Mouse (Mus musculus) embryonic facial prominence, embryonic 14.5 days (tissue): ENCODE results near the gene Sulf2. TPM values are rescaled to one million over a fixed set of nuclear protein-coding genes. Genes with fewer than 3 reads are reported as not detected.

Experiments used
- ATAC-seq: fragments of 200-750 bp; cut with Nextera tagmentation; 2 replicates; pipeline ENCODE4 v1.8.0; 2017; ENCODE audit warnings: low read depth, moderate number of reproducible peaks, moderate TSS enrichment
- DNase-seq: peaks from one replicate; pipeline ENCODE4 v3.0.0-alpha.2; 2015; ENCODE audit warnings: low spot score
- H3K27ac ChIP-seq: fragments of 300-500 bp; sonication (generic); replicated peaks from 2 replicates; pipeline ENCODE4 v1.5.1; 2014; ENCODE audit warnings: low read depth, mild to moderate bottlenecking, low read length, moderate library complexity
- H3K27me3 ChIP-seq: fragments of 300-500 bp; sonication (generic); replicated peaks from 2 replicates; pipeline ENCODE4 v1.6.1; 2014; ENCODE audit warnings: low read length; ENCODE audit not compliant: control insufficient read depth, insufficient read depth
- H3K36me3 ChIP-seq: fragments of 300-500 bp; sonication (generic); 2 replicates; pipeline ENCODE4 v1.6.1; 2014; ENCODE audit warnings: low read length, mixed read lengths; ENCODE audit not compliant: control insufficient read depth, insufficient read depth
- H3K4me1 ChIP-seq: fragments of 300-500 bp; sonication (generic); 2 replicates; pipeline ENCODE4 v1.6.1; 2014; ENCODE audit warnings: antibody characterized with exemption, low read length; ENCODE audit not compliant: control insufficient read depth, insufficient read depth
- H3K4me2 ChIP-seq: fragments of 300-500 bp; sonication (generic); 2 replicates; pipeline ENCODE4 v1.6.1; 2014; ENCODE audit warnings: low read depth, mild to moderate bottlenecking, low read length, moderate library complexity, mixed read lengths
- H3K4me3 ChIP-seq: fragments of 300-500 bp; sonication (generic); 2 replicates; pipeline ENCODE4 v1.5.1; 2014; ENCODE audit warnings: low read depth, mild to moderate bottlenecking, low read length
- H3K9ac ChIP-seq: fragments of 300-500 bp; sonication (generic); 2 replicates; pipeline ENCODE4 v1.6.1; 2014; ENCODE audit warnings: low read depth, mild to moderate bottlenecking, low read length, moderate library complexity, mixed read lengths
- H3K9me3 ChIP-seq: fragments of 300-500 bp; sonication (generic); 2 replicates; pipeline ENCODE4 v1.6.1; 2016; ENCODE audit warnings: low read length; ENCODE audit not compliant: control insufficient read depth
- WGBS: fragments of 180-500 bp; shearing (Covaris S2); extraction: QIAGEN DNeasy Blood & Tissue Kit; methylation state at CpG from one replicate; pipeline ENCODE4 v1.1.7; 2014; 5-methylcytosine and 5-hydroxymethylcytosine counted together
- polyA plus RNA-seq: library from polyadenylated mRNA; unstranded; fragments of >200 nt; fragmentation: Nextera tagmentation; extraction: Ambion mirVana; gene quantifications from 2 replicates; pipeline ENCODE4 v1.2.1, GENCODE M21; 2014

Sulf2 gene
- polyA plus RNA-seq, 1 experiment from 2014 or later: 139 TPM

- no peak for ATAC-seq
- Histone ChIP-seq H3K4me1 (peaks cover 15% of the 10 kb centered on the region), H3K4me2 (no peak overlapping the region), H3K27me3 (no peaks in the 10 kb centered on the region; the same call in 1 of the 2 replicates), H3K27ac (no peak overlapping the region), H3K9ac (0 out of 2 replicates have a peak overlapping the region, but pooled peaks have one; percentile 2), H3K9me3 (no peaks in the 10 kb centered on the region), H3K36me3 (no peaks in the 10 kb centered on the region), H3K4me3 (no peak overlapping the region)
- WGBS: 30% methylated on average over 7 of the region's 7 CpGs
- no peak for DNase-seq
Measured at GRCm38 (mm10) chr2:166168868-166169267, 13.4 kb upstream of the Sulf2 start.

GRCm38 (mm10) chr2:166167387-166167786 is 11.9 kb upstream of the Sulf2 start:
- H3K4me3 ChIP-seq: no peak overlapping the region
- no peak for ATAC-seq
- DNase-seq: no peak
- 83% methylated on average over 2 of the region's 2 CpGs for WGBS
- H3K27me3 ChIP-seq: no peaks in the 10 kb centered on the region; the same call in 1 of the 2 replicates
- H3K36me3 ChIP-seq: no peaks in the 10 kb centered on the region
- no peak overlapping the region for H3K9ac ChIP-seq
- H3K4me2 ChIP-seq: no peak overlapping the region
- no peaks in the 10 kb centered on the region for H3K9me3 ChIP-seq
- peaks cover 22% of the 10 kb centered on the region for H3K4me1 ChIP-seq
- H3K27ac ChIP-seq: no peak overlapping the region

GRCm38 (mm10) chr2:166165396-166165795 is 9.9 kb upstream of the Sulf2 start:
- Histone ChIP-seq H3K27me3 (no peaks in the 10 kb centered on the region), H3K27ac (no peak overlapping the region), H3K4me1 (peaks cover 22% of the 10 kb centered on the region), H3K4me2 (no peak overlapping the region), H3K9ac (no peak overlapping the region), H3K36me3 (no peaks in the 10 kb centered on the region), H3K4me3 (no peak overlapping the region), H3K9me3 (no peaks in the 10 kb centered on the region)
- no peak for ATAC-seq
- WGBS: 65% methylated on average over 7 of the region's 7 CpGs
- DNase-seq: peak; percentile 48

- H3K36me3 ChIP-seq: no peaks in the 10 kb centered on the region
- ATAC-seq: 0 out of 2 replicates have a peak, but pooled peaks have one; percentile 34
- no peak overlapping the region for H3K4me3 ChIP-seq
Measured at GRCm38 (mm10) chr2:166164601-166165000, 9.1 kb upstream of the Sulf2 start.

GRCm38 (mm10) chr2:166163917-166164316 is 8.5 kb upstream of the Sulf2 start:
- 61% methylated on average over 6 of the region's 6 CpGs for WGBS

More at GRCm38 (mm10) chr2:166164601-166165000, 9.1 kb upstream of the Sulf2 start:
- H3K9me3 ChIP-seq: no peaks in the 10 kb centered on the region
- no peak for DNase-seq
- H3K27ac ChIP-seq: no peak overlapping the region
- no peaks in the 10 kb centered on the region for H3K27me3 ChIP-seq
- peaks cover 17% of the 10 kb centered on the region for H3K4me1 ChIP-seq
- H3K4me2 ChIP-seq: no peak overlapping the region
- 88% methylated on average over 1 of the region's 1 CpGs for WGBS
- H3K9ac ChIP-seq: no peak overlapping the region

GRCm38 (mm10) chr2:166163252-166163651 is 7.8 kb upstream of the Sulf2 start:
- 63% methylated on average over 5 of the region's 5 CpGs for WGBS
- peaks cover 7% of the 10 kb centered on the region for H3K4me1 ChIP-seq
- no peak overlapping the region for H3K27ac ChIP-seq
- no peak overlapping the region for H3K4me2 ChIP-seq
- no peaks in the 10 kb centered on the region for H3K36me3 ChIP-seq
- H3K9ac ChIP-seq: no peak overlapping the region
- no peak overlapping the region for H3K4me3 ChIP-seq
- no peaks in the 10 kb centered on the region for H3K27me3 ChIP-seq
- ATAC-seq: no peak
- no peaks in the 10 kb centered on the region for H3K9me3 ChIP-seq
- no peak for DNase-seq

More at GRCm38 (mm10) chr2:166163917-166164316, 8.5 kb upstream of the Sulf2 start:
- Histone ChIP-seq H3K4me2 (no peak overlapping the region), H3K9me3 (no peaks in the 10 kb centered on the region), H3K9ac (no peak overlapping the region), H3K36me3 (no peaks in the 10 kb centered on the region), H3K4me1 (peaks cover 10% of the 10 kb centered on the region), H3K27ac (no peak overlapping the region), H3K4me3 (no peak overlapping the region), H3K27me3 (no peaks in the 10 kb centered on the region)
- DNase-seq: no peak
- no peak for ATAC-seq

GRCm38 (mm10) chr2:166162160-166162559 is 6.7 kb upstream of the Sulf2 start:
- Histone ChIP-seq H3K27me3 (no peaks in the 10 kb centered on the region), H3K9ac (no peak overlapping the region), H3K4me1 (peaks cover 16% of the 10 kb centered on the region), H3K9me3 (no peaks in the 10 kb centered on the region), H3K36me3 (no peaks in the 10 kb centered on the region), H3K27ac (no peak overlapping the region), H3K4me3 (no peak overlapping the region), H3K4me2 (no peak overlapping the region)
- WGBS: 57% methylated on average over 5 of the region's 5 CpGs
- ATAC-seq (no peak), DNase-seq (no peak)

GRCm38 (mm10) chr2:166159276-166159675 is 3.8 kb upstream of the Sulf2 start:
- WGBS: 89% methylated on average over 7 of the region's 7 CpGs
- H3K36me3 ChIP-seq: no peaks in the 10 kb centered on the region
- H3K4me3 ChIP-seq: no peak overlapping the region
- H3K27me3 ChIP-seq: no peaks in the 10 kb centered on the region
- H3K4me2 ChIP-seq: no peak overlapping the region
- ATAC-seq (no peak), DNase-seq (no peak)
- peaks cover 27% of the 10 kb centered on the region for H3K4me1 ChIP-seq
- H3K27ac ChIP-seq: no peak overlapping the region
- H3K9ac ChIP-seq: no peak overlapping the region
- H3K9me3 ChIP-seq: no peaks in the 10 kb centered on the region

GRCm38 (mm10) chr2:166157767-166158561 is 2.5 kb upstream of the Sulf2 start:
- H3K27ac ChIP-seq: no peak overlapping the region
- H3K9me3 ChIP-seq: no peaks in the 10 kb centered on the region
- DNase-seq: no peak
- peaks cover 28% of the 10 kb centered on the region for H3K4me1 ChIP-seq
- H3K9ac ChIP-seq: no peak overlapping the region
- no peak for ATAC-seq
- no peaks in the 10 kb centered on the region for H3K36me3 ChIP-seq
- no peaks in the 10 kb centered on the region for H3K27me3 ChIP-seq
- 42% methylated on average over 12 of the region's 12 CpGs for WGBS
- H3K4me2 ChIP-seq: no peak overlapping the region
- H3K4me3 ChIP-seq: no peak overlapping the region
